Mouse (Mus musculus): ENCODE measurements around the gene Blcap.

GRCm38 (mm10) chr2:157514353-157514752 is 56.7 kb downstream of the Blcap start:
- TF ChIP-seq POLR2A (IDR thresholded peaks at IDR 0.05; ENCODE audit: insufficient read depth, low read length) (no peak), EP300 (IDR thresholded peaks at IDR 0.05; ENCODE audit: insufficient read depth, low read depth, low read length) (no peak)
